Mouse (Mus musculus) cerebellum, adult 11 months (tissue): Measurements from ENCODE around the gene Tapbp.
A peak's percentile ranks its signal among the peaks of the same experiment; 100 is the strongest.

ENCODE experiments used
- DNase-seq: peaks from one replicate; pipeline ENCODE4 v3.0.0; 2022

The Tapbp gene

DNA sequence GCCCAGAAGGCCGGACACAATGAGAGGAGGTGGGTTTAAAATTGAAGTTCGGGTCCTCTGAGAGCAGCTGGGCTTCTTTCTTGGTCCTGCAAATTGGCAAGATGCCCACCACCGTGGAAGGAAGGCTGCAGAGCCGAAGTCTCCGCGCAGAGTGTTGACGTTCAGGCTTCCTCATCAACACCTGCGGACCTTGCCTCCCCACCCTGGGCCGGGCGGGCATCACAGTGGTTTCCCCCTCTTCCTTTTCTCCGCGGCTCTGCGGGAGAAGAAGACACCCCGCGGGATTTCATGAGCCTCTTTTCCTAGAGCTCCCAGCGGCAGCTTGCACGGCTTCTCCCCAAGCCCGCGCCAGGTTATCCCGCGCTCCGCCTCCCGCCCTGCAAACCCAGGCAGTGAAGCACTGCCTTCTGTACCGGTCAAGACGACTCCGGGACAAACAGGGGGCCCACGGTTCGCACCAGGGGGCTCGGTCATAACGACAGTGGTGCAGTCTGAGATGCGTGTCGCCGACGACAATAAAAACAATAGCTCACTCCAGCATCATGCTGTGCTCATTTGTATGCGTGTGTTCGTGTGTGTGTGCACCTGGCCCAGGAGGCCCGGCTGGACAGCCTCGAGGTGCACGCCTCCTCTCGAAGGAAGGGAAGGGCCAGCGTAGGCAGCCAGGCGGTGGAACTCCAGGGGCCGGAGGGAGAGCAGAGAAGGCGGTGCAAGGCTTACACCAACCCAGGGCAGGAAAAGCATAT lies 7.2 kb upstream of the Tapbp start:
- DNase-seq = peak; percentile 68

DNA sequence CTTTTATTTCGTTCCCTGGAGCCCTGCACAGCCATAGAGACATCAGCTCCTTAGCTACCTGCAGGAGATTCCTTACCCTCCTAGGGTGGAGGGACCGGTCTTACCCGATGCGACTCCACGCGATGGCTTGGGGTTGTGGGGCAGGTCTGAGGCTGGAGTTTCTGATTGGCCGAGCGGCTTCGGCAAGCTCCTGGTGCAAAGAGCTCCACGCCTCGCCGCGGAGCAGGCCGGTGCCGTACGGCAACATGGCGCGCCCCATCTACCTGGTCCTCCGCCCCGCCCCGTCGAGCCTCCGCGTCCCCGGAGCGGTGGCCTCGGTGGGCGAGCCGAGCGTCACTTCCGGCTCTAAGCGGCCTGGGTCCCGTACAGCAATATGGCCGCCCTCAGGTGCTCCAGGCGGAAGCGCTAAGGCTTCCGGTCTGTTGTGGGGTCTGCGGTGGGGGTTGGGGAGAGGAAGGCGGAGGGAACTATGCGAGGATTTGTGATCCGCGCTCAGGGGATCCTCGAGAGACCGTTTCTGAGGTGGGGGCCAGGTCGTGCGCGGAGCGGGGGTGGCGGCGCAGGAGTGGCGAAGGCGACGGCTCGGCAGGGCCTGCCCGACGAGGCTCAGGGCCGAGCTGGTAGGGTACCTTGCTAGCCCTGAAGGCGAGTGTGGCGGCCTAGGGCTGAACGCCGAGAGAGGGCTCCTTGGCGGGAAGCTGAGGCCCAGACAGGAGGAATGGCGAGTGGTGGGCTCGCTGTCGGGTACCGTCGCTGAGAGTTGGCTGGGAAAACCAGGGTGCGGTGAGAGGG lies 6.4 kb upstream of the Tapbp start, which contains the start of gene Daxx:
Daxx (plus strand) TSS at position 338 of the 792 bp plus-strand sequence.
- peak; percentile 98 for DNase-seq

DNA sequence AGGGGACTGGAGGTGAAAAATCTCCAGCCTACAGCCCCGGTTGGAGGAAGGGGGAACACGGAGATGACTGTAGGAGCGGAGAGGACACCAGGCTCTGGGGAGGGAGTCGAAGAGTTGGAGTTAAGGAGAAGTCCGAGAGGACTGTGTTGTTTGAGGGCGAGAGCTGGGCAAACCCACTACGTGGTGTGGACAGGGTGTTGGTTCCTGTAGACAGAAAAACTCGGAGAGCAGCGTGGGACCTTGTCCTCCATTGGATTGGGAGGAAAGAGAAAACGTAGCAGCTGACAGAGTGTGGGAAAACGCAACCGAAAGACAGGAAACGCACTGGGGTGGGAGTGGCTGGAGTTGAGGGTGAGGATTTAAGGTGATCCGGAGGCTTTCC lies 5.8 kb upstream of the Tapbp start:
- DNase-seq = peak; percentile 20

DNA sequence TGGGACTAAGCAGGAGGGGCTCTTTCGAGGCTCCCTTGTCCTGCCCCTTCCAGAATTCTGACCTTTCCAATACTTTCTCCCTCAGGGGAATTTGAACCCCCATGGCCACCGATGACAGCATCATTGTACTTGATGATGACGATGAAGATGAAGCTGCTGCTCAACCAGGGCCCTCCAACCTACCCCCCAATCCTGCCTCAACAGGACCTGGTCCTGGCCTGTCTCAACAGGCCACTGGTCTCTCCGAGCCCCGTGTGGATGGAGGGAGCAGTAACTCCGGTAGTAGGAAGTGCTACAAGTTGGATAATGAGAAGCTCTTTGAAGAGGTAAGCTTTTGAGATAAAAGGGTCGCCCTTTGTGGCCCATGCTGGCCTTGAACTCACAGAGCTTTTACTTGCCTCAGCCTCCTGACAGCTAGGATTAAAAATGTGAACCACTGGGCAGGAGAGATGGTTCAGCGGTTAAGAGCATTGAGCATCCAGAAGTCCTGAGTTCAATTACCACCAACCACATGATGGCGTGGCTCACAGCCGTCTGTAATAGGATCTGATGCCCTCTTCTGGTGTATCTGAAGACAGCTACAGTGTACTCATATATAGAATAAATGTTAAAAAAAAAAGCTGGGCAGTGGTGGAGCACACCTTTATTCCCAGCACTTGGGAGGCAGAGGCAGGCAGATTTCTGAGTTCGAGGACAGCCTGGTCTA lies 5.2 kb upstream of the Tapbp start:
- DNase-seq = peak; percentile 33

DNA sequence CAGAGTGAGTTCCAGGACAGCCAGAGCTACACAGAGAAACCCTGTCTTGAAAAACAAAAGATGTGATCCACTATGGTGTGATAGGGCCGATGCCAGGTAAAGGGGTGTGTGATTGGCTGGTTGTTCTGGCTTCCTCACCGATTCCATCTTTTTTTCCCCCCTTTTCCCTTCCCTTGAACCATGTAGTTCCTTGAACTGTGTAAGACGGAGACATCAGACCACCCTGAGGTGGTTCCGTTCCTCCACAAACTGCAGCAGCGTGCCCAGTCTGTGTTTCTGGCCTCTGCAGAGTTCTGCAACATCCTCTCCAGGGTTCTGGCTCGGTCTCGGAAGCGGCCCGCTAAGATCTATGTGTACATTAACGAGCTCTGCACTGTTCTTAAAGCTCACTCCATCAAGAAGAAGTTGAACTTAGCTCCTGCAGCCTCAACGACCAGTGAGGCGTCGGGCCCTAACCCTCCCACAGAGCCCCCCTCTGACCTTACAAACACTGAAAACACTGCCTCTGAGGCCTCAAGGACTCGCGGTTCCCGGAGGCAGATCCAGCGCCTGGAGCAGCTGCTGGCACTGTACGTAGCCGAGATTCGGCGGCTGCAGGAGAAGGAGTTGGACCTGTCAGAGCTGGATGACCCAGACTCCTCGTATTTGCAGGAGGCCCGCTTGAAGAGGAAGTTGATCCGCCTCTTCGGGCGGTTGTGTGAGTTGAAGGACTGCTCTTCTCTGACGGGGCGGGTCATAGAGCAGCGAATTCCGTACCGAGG lies 4.5 kb upstream of the Tapbp start:
- DNase-seq = peak; percentile 21

DNA sequence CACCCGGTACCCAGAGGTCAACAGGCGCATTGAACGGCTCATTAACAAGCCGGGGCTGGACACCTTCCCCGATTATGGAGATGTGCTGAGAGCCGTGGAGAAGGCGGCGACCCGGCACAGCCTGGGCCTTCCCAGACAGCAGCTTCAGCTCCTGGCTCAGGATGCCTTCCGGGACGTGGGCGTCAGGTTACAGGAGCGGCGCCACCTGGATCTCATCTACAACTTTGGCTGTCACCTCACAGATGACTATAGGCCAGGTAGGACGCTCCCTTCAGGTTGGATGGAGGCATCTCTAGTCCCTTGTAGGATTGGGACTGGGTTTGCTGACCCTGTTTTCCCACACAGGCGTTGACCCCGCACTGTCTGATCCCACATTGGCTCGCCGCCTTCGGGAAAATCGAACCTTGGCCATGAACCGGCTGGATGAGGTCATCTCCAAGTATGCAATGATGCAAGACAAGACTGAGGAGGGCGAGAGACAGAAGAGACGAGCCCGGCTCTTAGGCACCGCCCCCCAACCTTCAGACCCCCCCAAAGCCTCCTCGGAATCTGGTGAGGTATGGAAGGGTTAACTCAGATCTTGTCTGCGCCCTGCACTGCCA lies 3.8 kb upstream of the Tapbp start:
- DNase-seq = peak; percentile 40

DNA sequence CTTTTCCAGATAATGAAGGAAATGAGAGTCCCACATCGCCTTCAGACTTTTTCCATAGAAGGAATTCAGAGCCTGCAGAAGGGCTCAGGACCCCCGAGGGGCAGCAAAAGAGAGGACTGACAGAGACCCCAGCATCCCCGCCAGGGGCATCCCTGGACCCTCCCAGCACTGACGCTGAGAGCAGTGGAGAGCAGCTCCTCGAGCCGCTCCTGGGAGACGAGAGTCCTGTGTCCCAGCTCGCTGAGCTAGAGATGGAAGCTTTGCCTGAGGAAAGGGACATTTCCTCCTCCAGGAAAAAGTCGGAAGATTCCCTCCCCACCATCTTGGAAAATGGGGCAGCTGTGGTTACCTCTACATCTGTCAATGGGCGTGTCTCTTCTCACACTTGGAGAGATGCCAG lies 2.4 kb upstream of the Tapbp start:
- DNase-seq = peak; percentile 31

DNA sequence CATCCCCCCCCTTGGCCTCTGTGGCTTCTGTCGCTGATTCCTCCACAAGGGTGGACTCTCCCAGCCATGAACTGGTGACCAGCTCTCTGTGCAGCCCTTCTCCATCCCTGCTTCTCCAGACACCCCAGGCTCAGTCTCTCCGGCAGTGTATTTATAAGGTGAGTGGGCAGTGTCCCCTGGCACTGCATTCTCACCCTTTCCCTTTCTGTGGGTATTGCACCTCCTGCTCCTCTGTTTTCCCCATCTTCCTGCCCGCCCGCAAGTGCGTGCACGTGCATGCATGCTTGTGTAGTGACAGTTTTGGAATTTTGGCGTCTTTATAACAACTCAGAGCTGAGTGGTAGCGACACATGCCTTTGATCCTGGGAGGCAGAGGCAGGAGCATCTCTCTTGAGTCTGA lies 1.8 kb upstream of the Tapbp start:
- peak; percentile 22 for DNase-seq

DNA sequence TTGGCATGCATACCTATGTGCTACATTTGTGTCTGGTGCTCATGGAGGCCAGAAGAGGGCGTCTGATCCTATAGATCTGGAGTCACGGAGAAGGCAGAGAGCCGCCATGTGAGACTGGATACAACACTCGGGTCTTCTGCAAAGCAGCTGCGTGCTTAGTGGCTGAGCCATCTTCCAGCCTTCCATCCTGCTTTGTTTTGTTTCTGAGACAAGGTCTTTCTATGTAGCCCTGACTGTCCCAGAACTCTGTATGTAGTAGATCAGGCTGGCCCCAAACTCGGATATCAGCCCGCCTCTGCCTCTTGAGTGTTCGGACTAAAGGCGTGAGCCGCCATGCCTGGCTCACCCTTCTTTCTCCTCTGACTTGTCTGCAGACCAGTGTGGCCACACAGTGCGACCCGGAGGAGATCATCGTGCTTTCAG lies 719 bp upstream of the Tapbp start:
- DNase-seq = peak; percentile 40

DNA sequence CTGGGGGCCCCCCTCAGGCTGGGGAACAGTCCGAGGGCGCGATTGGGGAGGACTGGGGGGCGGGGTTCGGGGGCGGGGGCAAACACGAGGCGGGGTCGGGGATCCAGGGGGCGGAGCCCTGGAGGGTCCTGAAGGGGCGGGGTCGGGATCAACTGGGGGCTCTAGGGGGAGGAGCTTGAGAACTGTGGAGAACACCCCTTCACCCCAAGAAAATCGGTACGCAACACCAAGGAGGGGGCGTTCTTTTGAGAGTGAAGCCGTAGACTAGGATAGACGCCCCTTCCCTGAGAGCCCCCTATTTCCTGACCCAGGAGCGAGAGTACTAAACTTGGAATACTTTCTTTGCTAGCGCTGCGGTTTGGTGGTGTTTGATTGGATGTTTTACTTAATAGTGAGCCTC lies 595 bp downstream of the Tapbp start:
- DNase-seq = no peak

DNA sequence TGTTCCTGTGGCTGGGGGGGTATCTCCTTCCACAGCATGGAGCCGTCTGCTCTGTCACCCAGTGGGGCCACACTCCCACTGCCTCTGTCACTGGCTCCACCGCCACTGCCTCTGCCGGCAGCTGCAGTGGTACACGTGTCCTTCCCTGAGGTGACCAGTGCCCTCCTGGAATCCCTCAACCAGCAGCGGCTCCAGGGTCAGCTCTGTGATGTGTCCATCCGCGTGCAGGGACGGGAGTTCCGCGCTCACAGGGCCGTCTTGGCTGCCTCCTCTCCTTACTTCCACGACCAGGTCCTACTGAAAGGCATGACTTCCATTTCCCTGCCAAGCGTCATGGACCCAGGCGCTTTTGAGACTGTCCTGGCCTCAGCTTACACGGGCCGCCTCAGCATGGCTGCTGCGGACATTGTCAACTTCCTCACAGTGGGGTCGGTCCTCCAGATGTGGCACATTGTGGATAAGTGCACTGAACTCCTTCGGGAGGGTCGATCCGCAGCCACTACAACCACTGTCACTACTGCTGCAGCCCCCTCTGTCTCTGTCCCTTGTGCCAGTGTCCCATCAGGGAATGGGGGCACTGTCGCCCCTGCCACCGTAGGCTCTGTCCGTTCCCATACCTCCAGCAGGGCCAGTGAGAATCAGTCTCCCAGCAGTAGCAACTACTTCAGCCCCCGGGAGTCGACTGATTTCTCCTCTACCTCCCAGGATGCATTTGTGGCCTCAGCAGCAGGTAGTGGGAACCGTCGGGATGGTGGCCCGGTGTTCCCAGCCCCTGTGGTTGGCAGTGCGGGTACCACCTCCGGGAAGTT lies 1.4 kb downstream of the Tapbp start:
- peak; percentile 47 for DNase-seq

DNA sequence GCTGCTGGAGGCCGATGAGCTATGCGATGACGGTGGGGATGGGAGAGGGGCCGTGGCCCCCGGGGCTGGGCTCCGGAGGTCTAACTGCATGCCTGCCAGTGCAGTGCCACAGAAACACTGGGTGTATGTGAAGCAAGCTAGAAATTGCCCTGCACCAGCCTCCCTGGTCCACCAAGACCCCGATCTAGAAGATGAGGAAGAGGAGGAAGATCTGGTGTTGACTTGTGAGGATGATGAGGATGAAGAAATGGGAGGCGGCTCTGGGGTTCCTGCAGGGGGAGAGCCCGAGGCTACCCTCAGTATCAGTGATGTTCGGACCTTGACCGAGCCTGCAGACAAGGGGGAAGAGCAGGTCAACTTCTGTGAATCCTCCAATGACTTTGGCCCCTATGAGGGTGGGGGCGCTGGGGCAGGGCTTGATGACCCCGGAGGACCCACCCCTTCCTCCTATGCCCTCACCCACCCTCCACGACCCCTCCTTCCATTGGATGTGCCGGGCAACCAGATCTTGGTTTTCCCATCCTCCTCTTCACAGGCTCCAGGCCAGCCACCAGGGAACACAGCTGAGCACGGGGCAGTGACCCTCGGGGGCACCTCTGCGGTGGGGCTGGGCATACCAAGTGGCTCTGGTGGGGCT lies 2.1 kb downstream of the Tapbp start:
- DNase-seq = no peak

DNA sequence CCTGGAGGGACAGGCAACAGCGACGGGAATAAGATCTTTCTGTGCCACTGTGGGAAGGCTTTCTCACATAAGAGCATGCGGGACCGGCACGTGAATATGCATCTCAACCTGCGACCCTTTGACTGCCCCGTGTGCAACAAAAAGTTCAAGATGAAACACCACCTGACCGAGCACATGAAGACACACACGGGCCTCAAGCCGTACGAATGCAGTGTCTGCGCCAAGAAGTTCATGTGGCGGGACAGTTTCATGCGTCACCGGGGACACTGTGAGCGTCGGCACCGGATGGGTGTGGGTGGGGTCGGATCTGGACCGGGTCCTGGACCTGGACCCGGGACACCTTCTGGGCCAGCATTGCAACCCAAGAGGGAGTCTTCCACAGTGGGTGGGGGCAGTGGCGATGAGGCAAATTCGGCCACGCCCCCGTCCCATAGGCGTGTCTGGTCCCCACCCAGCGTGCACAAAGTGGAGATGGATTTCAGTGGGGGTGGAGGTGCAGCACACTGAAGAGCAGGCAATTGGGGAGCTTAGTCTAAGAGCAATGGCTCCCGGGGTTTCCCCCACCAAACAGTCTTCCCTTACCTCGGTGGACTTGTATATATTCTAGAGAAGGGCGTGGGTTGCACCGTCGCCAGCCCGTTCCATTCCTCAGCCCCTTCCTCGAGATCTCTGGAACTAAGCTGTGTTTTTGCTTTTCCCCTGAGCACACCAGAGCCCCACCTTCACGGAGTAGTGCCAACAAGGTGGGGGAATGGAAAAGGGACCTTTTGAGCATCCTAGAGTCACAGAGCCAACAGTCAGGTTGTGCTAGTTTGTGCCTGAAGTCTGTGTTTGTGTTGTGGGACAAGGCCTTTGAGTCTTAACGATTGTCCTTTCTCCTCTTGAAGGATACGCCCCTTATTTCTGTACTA lies 2.8 kb downstream of the Tapbp start:
- DNase-seq = peak; percentile 33

DNA sequence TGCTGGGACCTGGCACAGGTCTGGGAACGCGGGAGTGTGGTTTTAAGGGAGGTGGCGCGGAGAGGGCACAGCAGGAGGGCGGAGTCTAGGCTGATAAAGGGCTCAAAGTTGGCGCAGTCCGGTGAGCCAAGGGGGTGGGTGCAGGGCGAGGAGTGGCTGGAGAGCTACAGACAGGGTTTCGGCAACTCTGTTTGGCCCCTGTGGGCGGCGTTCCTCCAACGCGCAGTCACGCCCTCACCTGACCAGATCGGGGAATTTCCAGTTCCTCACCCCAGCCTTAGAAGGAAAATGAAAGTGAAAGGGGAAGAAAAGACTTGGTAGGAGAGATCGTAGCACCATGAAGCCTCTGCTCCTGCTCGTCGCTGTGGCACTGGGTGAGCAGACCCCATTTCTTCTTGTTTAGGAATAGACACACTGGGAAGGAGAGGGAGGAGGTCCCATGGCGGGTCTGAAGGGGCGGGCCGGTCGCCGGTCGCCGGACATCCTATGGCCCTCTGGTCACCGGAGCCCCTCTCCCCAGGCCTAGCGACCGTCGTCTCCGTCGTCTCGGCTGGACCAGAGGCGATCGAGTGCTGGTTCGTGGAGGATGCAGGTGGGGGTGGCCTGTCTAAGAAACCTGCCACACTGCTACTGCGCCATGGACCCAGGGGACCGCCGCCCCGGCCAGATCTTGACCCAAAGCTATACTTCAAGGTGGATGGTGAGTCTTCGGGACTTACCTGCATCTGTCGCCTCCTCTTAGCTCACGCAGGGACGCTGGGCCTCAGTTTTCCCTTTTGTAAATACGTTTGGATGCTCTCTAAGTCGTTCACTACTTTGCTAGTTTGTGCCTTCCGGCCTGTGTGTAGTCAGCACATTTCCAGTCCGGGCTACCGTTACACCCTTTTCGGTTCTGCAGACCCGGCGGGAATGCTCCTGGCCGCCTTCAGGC lies 3.9 kb downstream of the Tapbp start:
- peak; percentile 68 for DNase-seq

DNA sequence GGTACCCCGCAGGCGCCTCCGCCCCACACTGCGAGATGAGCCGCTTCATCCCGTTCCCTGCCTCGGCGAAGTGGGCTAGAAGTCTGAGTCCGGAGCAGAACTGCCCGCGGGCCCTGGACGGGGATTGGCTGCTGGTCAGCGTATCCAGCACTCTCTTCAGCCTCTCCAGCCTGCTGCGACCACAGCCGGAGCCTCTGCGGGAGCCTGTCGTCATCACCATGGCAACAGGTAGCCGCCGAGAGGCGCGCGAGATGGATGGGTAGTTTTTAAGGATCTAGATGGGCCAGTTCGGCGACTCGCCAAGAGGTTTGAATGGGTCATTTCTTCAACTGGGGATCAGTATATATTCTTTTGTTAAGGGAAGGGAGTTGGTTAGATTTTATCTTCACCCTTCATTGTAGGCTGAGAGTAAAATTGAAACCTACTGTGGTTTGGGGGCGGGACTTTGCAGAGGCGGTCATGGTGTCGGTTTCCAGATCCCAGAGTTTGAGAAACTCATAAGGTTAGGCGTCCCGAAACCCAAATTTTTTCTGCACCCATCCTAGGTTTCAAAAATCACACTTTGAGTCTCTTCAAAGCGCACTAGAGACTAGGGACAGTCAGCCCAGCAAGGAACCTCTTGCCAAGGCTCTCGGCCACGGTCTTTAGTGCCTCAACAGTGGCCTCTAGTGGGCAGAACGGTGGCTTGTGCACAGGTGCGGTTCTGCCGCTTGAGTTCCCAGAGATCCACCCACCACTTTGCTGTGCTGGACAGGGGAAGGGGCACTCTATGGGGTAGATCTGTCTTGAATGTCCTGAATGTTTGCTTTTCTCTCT lies 4.8 kb downstream of the Tapbp start:
- peak; percentile 81 for DNase-seq

DNA sequence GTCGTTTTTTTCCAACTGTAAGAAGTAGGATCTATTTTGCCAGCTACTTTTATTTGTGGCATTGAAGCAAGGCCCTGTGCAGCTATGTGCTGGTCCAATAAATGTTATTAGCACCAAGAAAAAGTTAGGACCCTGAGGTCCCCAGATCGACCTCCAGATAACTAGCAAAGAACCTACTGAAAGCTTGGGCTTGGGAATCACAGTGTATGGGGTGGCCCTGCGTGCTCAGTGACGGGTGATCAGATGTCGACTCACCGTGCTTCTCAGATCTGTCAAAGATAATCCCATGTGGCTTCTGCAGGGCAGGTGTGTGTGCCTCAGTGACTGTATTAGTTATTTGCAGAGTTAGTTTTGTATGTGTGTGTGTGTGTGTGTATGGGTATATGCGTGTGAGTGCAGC lies 5.7 kb downstream of the Tapbp start:
- no peak for DNase-seq

DNA sequence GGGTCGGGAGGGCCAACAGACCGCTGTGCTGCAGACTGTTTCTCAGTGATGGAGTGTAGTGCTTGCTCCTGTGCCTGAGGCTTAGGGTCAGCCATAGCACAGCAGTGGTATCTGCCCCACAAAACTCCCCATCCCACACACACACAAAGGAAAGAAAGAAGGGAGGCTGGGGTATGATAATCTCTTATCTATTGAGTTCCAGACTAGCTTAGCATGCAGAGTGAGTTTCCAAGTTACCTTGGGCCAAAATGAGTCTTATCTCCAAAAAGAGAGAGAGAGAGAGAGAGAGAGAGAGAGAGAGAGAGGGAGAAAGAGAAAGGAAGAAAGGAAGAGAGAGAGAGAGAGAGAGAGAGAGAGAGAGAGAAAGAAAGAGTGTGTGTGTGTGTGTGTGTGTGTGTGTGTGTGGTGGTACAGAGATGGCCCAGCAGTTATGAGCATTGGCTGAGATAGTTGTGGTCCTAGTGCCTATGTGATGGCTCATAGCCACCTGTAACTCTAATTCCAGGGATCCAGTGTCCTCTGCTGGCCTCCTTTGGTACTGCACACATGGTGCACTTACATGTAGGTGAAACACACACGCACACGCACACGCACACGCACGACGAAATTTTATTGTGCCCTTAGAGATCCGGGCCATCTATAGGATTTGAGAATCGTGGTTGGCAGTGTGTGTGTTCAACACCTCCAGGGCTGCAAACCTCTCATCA lies 9.0 kb downstream of the Tapbp start:
- no peak for DNase-seq
